Mouse (Mus musculus): Measurements from ENCODE around the gene Cstb.

DNA sequence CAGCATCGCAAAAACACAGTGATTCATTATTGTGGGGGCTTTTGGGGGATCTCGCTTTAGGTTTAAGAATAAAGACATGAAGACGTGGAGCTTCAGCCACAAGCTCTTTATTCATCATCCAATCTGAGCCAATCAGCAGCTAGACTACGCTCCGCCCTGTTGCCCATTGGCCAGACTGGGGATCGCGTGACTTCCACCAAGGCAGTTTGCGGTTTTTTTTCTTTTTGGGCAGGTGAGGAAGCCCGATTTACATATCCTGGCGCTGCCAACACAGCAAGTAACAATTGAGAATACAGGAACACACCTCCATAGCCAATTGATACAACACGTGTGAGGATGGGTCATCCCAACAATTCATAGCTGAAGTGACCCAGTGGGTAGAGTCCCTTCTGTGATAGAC, 2.6 kb downstream of the Cstb start:
- TF ChIP-seq CTCF (IDR thresholded peaks at IDR 0.05) (no peak), POLR2A (IDR thresholded peaks at IDR 0.05; ENCODE audit: insufficient read depth, low read depth, low read length) (no peak), EP300 (IDR thresholded peaks at IDR 0.05; ENCODE audit: insufficient read depth, low read depth, low read length) (no peak)

Measured in heart, adult 2 months (tissue).